Mouse (Mus musculus): Measurements from ENCODE around the gene Spg20. TPM values are rescaled to one million over a fixed set of nuclear protein-coding genes. Genes with fewer than 3 reads are reported as not detected.

The Spg20 gene
- total RNA-seq, 2 experiments from 2014 or later = 26.1 to 34.3 TPM

DNA sequence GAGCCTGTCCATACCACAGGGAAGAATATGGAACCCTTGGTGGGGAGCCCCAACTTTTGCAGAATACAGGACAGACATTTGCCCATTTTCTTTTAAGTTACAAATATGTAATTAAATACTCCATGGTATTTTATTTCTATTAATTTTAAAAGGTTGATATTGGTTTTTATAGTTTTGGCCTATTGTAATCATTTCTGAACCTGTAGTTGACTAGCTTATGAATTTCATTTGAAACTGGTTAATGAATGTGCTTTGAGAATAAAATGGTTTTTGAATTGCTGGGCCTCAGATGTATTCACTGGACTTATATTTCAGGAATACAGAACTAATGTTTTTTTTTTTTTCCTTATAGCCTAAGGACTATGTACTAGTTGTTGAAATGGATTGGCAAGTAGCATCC, 25.1 kb downstream of the Spg20 start, which contains the start of gene Ccdc169:
Gene Ccdc169, plus strand, starts transcription at position 301 of the 400 bp plus-strand sequence.
- DNase-seq (ENCODE audit: low spot score in 2 of 2) = no peak
- intact Hi-C loops (cut with DNase I) = no loop called here

DNA sequence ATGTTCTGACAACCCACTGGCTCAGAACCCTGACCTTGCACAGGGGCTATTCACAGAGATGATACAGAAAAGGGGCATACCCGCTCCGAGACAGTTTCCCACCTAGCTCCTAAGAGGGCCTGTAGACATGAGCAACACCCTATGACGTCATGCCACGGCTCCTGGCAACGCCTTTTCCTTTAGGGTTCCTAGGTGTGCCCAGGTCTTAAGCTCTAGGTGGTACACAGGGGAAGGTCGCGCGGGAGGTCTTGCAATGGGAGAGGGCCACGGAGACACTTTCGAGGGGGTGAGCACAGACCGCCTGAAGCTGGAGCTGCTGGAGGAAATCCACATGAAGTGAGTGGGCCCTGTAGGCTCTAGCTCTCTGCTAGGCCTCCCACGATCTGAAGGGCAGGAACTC, 27.9 kb downstream of the Spg20 start:
- intact Hi-C loops (cut with DNase I) = no loop called here
- no peak for DNase-seq (ENCODE audit: low spot score in 2 of 2)

DNA sequence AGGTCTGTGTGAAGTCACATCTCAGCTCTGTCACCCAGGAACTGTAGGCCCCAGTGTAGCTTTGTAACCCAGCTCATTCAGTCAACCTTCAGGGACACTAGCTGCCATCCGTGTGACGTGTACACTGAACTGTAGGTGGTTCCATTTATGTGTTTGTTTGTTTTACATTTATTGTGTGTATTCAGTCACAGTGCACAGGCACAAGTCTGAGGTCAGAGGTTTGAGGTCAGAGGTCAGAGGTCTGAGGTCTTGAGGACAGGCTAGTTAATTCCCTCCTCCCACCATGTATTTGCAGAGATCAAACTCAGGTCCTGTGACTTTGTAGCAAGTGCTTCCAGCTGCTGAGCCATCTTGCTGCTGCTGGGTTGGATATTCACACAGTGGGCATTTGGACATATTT, 29.5 kb downstream of the Spg20 start:
- DNase-seq (ENCODE audit: low spot score in 2 of 2) = no peak
- intact Hi-C loops (cut with DNase I) = no loop called here

DNA sequence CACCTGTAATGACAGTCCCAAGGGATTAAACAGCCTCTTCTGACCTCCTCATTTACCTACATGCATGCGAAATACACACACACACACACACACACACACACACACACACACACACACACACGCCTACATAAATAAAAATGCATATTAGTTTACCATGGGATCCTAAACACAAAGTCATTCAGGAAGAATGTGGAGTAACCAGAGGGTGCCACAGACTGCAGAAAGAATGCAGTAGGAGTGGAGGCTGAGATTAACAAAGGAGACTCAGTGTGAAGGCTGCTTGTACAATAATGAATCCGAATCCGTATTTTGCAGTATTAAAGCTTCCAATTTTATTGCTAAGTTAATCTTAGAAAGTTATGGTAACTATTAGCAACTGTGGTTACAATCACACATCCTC, 33.0 kb downstream of the Spg20 start:
- intact Hi-C loops (cut with DNase I) = no loop called here
- DNase-seq (ENCODE audit: low spot score in 2 of 2) = no peak

DNA sequence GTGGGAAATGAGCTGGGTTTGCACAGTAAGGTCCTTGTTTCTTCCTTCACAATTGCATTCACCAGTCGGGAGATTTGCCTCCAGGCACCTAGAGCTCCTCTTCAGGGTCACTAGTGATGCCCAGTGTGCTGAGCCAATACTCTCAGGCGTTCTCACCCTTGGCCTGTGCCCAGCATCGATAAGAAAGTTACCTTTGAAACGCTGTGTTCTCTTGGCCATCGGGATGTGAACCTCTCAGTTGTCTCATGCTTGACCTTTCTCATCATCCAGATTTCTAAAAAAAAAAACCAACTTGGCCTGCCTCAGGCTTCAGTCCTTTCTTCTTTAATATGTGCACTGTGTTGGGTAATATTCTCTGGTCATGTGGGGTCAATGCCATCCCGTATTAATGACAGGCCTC, 34.5 kb downstream of the Spg20 start:
- DNase-seq (ENCODE audit: low spot score in 2 of 2) = no peak
- intact Hi-C loops (cut with DNase I) = no loop called here

DNA sequence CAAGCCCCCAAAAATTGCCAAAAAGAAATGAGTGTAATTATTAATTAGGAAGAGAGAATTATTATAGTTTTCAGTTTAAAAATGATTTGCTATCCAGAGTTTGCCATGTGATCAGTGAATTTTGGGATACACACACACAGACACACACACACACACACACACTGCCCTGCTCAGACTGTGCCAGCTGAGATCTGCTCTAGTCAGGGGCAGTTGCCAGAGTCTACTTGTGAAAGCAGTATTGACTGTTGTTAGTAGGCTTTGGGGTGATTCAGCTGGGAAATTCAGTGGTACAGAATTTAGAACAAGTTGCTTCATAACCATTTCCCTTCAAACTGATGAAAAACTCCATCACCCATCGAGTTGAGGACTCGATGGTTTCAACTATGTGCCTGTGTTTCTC, 35.2 kb downstream of the Spg20 start:
- intact Hi-C loops (cut with DNase I) = no loop called here
- no peak for DNase-seq (ENCODE audit: low spot score in 2 of 2)

DNA sequence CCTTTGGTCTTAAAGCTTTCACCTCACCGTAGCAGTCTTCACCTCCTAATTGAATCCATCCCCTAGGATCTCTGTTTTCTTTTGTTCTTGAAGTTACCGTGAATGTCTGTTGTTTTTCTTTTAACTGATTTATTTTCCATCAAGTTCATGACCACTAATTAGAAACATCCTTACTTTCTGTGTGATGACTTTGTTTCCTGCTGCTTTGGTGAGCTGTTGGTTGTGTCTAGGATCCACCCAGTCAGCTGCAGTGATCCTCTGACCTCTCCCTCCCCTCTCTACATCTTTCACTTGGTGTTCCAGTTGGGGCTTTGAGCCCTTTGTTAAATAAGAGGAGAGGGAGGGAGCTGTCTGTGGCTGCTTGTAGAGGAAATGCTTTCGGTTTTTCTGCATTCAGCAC, 36.2 kb downstream of the Spg20 start:
- DNase-seq (ENCODE audit: low spot score in 2 of 2) = no peak
- intact Hi-C loops (cut with DNase I) = no loop called here

DNA sequence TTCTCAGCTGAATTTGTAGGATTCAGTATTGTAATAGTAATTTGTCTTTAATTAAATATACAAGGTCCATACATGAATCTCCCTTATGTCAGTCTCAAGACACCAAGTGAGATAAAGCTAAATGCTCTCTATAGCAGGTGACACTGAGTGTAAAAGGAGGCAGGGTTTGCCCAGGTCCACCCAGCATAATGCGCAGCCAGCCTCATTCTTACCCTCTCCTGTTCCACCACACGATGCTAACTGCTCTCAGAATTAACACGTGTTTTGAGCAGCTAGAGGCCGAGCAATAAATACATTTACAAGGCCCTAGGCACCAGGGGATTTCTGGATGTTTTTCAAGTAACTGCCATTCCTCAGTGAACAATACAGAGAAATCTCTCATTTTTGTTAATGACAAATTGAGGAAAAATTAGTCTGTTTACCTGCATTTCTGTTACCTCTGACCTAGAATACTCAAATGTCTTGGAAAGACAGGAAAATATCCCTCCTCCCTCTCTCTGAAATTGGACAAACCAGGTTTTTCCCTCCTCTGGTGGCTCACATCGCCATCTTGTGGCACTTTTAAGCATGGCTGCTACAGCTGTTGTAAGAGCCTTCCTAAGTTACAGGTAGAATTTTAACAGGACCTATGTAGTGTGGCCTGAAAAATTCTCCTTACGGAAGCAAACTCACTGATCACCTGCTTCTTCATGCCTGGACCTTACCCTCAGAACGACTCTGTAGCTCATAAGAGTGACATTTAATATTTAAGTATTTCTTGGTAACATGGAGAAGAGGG, 39.9 kb downstream of the Spg20 start:
- DNase-seq (ENCODE audit: low spot score in 2 of 2) = peak; percentile 29 to 48
- intact Hi-C loops (cut with DNase I) = loop anchor here (5.0 kb wide), 1 partner anchor 70 kb away; no protein-coding TSS in a partner anchor

DNA sequence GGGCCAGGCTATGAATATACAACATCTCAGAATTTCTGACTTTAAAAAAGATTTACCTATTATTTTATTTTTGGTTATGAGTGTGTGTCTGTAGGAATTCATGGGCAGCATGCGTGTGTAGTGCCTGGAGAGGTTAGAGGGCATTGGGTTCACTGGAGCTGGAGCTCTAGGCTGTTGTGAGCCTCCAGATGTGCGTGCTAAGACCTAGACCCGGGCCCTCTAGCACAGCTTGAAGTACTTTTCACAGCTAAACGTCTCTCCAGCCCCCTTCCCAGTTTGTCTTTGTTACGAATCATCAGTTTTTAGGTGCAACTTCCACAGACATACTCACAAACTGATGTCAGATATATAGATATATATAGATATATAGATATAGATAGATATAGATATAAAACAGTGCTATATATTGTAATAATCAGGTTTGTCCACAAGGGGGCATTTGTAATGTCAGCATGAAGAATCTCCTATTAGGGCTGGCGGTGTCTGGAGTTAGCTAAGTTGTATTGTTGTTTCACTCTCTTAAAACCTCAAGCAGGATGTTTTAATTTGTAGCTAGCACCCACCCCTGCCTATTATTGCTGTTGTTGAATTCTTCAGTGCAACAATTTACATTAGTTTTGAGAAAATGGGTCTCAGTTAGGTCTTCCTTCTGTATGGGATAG, 40.9 kb downstream of the Spg20 start:
- DNase-seq (ENCODE audit: low spot score in 2 of 2) = no peak
- intact Hi-C loops (cut with DNase I) = loop anchor here (1.0 to 5.0 kb wide), 2 partner anchors 71 to 202 kb away; no protein-coding TSS in a partner anchor

DNA sequence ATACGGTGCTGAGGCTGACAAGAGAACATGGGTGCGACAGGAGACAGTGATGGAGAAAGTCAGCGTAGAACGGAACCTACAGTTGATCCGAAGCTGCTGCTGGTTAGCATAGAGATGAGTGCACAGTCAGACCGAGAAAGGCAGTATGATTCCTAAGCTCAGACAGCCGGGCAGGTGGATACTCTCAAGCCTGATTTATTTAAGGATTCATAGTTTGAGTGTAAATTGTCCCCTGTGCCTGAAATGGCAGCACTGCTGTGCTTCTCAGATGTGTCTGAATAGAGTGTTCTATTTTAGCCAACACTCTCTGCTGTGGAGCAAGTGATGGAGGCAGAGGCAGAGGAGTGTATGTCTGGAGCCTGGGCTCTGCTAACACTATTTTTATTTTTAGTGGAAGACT, 42.3 kb downstream of the Spg20 start:
- intact Hi-C loops (cut with DNase I) = loop anchor here (1.0 to 5.0 kb wide), 3 partner anchors 72 to 123 kb away; partner anchors contain the start of gene Dclk1

DNA sequence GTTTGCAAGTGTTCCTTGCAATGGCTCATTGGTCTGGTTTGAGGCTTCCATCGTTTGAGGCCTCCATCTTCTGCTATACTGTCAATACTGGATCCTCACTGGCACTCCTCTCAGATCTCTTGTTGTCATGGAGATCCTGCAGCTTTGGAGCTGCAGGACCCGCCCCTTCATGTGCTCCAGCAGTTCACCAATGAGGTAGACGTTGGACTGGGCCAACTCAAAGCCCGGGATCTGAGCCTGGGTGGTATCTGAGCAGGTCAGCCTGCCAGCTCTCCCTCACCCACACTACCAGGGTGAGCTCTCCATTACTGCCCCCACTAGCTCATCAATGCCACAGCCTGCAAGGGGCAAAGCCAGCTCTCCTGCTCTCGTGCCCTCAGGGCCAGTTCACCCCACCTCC, 45.5 kb downstream of the Spg20 start:
- intact Hi-C loops (cut with DNase I) = no loop called here
- DNase-seq (ENCODE audit: low spot score in 2 of 2) = no peak

More for the DNA sequence above, 42.3 kb downstream of the Spg20 start:
- DNase-seq (ENCODE audit: low spot score in 2 of 2) = peak; percentile 30 to 47

DNA sequence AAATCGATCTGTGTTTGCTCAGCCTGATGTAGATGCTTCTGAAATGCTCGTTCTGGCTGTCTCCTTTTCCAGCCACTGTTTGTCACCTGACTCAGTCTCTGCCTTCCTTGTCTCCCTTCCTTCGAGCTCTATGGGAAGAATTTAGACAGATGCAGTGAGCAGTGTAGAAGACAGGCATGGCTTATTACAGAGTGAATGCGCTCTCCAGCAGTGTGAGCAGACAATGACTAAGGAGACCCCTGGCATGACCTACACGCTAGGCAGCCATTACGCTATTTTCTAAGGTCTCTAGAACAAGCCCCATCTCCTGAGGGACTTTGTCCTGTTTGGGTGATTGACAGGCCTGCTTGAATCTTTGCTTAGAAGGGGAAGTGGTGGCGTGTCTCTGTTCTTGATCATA, 49.2 kb downstream of the Spg20 start:
- DNase-seq (ENCODE audit: low spot score in 2 of 2) = no peak
- intact Hi-C loops (cut with DNase I) = no loop called here

DNA sequence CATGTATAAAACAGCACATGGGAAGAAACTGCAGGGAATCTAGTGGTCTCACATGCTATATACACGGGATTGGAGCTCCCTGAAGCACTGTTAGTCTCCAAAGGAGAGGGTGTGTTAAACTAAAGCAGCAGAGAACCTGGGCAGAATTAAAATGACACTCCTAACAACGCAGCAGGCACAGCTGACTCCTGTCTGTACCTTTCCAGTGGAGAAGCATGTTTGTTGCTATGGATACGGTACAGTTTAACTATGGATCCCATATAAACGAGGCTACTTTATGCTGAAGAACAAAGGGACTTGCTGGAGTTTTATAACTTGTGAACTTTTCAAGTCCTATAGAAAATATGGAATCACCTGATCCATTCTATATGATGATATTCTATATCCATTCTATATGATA, 51.6 kb downstream of the Spg20 start:
- intact Hi-C loops (cut with DNase I) = no loop called here
- DNase-seq (ENCODE audit: low spot score in 2 of 2) = no peak

DNA sequence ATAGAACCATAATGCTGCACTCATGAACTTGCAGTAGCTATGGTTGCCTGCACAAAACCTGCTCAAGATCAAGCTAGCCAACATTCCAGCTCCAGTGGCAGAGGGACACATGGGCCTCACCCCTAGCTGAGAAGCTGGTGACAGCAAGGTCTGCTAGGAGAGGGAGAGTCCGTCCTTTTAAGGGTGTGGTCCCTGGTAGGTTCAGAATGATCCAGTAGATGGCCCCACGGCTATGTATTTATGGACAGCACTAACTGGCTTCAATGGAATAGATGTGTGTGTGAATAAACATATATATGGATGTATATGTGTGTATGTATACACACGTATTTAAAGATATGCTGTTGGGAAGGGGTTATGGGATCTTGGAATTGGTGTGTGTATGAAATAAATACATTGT, 60.6 kb downstream of the Spg20 start:
- intact Hi-C loops (cut with DNase I) = no loop called here
- no peak for DNase-seq (ENCODE audit: low spot score in 2 of 2)

DNA sequence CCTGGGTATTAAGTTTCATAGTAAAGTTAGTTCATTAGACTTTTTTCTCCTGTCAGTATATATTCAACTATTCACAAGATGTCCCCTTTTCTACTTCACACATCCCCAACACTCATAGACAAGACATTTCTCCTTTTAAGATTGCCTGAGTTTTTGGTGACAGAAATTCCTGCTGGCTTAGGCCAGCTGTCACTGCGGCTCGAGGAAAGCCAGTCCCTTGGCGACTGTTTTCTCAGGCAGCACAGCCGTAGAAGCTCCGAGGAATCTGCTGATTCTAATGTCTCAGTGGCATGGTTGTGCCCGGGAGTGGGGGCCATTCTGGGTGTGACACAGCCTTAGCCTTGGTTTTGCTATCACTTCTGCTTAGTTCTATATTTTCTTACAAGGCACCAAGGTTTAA, 65.4 kb downstream of the Spg20 start:
- intact Hi-C loops (cut with DNase I) = no loop called here
- no peak for DNase-seq (ENCODE audit: low spot score in 2 of 2)

DNA sequence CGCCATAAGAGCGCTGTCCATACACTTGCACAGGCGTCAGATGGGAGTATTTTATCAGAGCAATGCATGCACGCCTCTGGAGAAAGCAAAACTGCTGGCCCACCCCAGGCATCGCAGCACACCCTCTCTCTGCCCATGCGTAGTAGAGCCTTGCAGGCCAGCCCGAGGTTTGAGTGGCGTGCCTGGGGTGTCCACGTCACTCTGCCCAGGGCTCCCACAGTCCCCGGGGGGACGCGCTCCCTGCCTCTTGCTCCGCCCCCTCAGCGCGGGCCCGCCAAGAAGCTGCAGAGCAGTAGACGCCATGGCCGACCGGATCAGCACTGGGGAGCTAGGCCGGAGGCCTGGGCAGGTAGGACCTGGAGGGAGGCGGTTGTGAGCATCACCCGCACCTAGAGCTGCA, 69.9 kb downstream of the Spg20 start, which contains the start of gene Sohlh2:
Gene Sohlh2, plus strand, starts transcription at position 263 of the 400 bp plus-strand sequence.
- intact Hi-C loops (cut with DNase I) = no loop called here
- no peak for DNase-seq (ENCODE audit: low spot score in 2 of 2)

Small RNAs within 50 kb of the gene (microRNA-seq; reads per million reads assigned to microRNA genes)
- not detected for gene Gm22029

Other genes with a start within 250 kb of the Spg20 start
- gene Sertm1, start 196.2 kb upstream of the Spg20 start, total RNA-seq (2021) = 10 to 100 TPM; 29.6 to 32.5 TPM
- gene Ccna1, start 56.6 kb upstream of the Spg20 start, total RNA-seq (2021) = 1 to 10 TPM; 1.7 to 1.9 TPM
- gene Ccdc169, start 25.2 kb downstream of the Spg20 start, total RNA-seq (2021) = under 1 TPM; 0.15 to 0.27 TPM
- gene Sohlh2, start 69.9 kb downstream of the Spg20 start, total RNA-seq (2021) = not detected
- 100 to 1,000 TPM; 877 to 948 TPM for gene Dclk1, start 130.3 kb downstream of the Spg20 start, total RNA-seq (2021)